Mouse (Mus musculus): ENCODE results near the gene Gmpr. TPM values are rescaled to one million over a fixed set of nuclear protein-coding genes. Genes with fewer than 3 reads are reported as not detected.

Gene Gmpr
- total RNA-seq, 2 experiments from 2014 or later = 59.6 to 64.5 TPM

- no peak for DNase-seq
These were observed 38.7 kb downstream of the Gmpr start for GRCm38 (mm10) chr13:45545974-45546373.

GRCm38 (mm10) chr13:45546946-45547345 is 39.7 kb downstream of the Gmpr start:
- no peak for DNase-seq

- no peak for DNase-seq
These were observed 40.3 kb downstream of the Gmpr start for GRCm38 (mm10) chr13:45547549-45547948.

GRCm38 (mm10) chr13:45553674-45554073 is 46.4 kb downstream of the Gmpr start:
- no peak for DNase-seq

GRCm38 (mm10) chr13:45558367-45558766 is 51.1 kb downstream of the Gmpr start:
- DNase-seq = no peak

GRCm38 (mm10) chr13:45559258-45559657 is 52.0 kb downstream of the Gmpr start:
- no peak for DNase-seq

GRCm38 (mm10) chr13:45560543-45560942 is 53.3 kb downstream of the Gmpr start:
- no peak for DNase-seq

- no peak for DNase-seq
These were observed 54.8 kb downstream of the Gmpr start for GRCm38 (mm10) chr13:45562011-45562410.

- no peak for DNase-seq
These were observed 57.7 kb downstream of the Gmpr start for GRCm38 (mm10) chr13:45564946-45565345.

GRCm38 (mm10) chr13:45569932-45570331 is 62.7 kb downstream of the Gmpr start:
- DNase-seq = no peak

- DNase-seq = peak; percentile 80 to 84
These were observed 64.6 kb downstream of the Gmpr start for GRCm38 (mm10) chr13:45571795-45572262.

- DNase-seq = peak in 1 of 2 experiments; percentile 53
These were observed 65.5 kb downstream of the Gmpr start for GRCm38 (mm10) chr13:45572768-45573167.

GRCm38 (mm10) chr13:45576185-45576584 is 68.9 kb downstream of the Gmpr start:
- no peak for DNase-seq

GRCm38 (mm10) chr13:45577366-45577765 is 70.1 kb downstream of the Gmpr start:
- no peak for DNase-seq

GRCm38 (mm10) chr13:45577784-45578183 is 70.5 kb downstream of the Gmpr start:
- no peak for DNase-seq

- no peak for DNase-seq
These were observed 72.5 kb downstream of the Gmpr start for GRCm38 (mm10) chr13:45579751-45580150.

- no peak for DNase-seq
These were observed 75.0 kb downstream of the Gmpr start for GRCm38 (mm10) chr13:45582294-45582693.

GRCm38 (mm10) chr13:45583061-45583460 is 75.8 kb downstream of the Gmpr start:
- no peak for DNase-seq

GRCm38 (mm10) chr13:45590898-45591297 is 83.7 kb downstream of the Gmpr start:
- DNase-seq = no peak

- DNase-seq = no peak
These were observed 86.7 kb downstream of the Gmpr start for GRCm38 (mm10) chr13:45593914-45594313.

GRCm38 (mm10) chr13:45595416-45595815 is 88.2 kb downstream of the Gmpr start:
- no peak for DNase-seq

GRCm38 (mm10) chr13:45599831-45600230 is 92.6 kb downstream of the Gmpr start:
- no peak for DNase-seq

GRCm38 (mm10) chr13:45600443-45600842 is 93.2 kb downstream of the Gmpr start:
- no peak for DNase-seq
